Mouse (Mus musculus): ENCODE results near the gene C2cd3. TPM values are rescaled to one million over a fixed set of nuclear protein-coding genes. Genes with fewer than 3 reads are reported as not detected.
"Not testable (repeated sequence)": the region's sequence is repeated elsewhere in the genome, so short reads cannot be mapped to it uniquely, and the experiment has no call there.

Gene C2cd3
- polyA plus RNA-seq, 1 experiment from 2014 or later = 8.7 TPM

DNA sequence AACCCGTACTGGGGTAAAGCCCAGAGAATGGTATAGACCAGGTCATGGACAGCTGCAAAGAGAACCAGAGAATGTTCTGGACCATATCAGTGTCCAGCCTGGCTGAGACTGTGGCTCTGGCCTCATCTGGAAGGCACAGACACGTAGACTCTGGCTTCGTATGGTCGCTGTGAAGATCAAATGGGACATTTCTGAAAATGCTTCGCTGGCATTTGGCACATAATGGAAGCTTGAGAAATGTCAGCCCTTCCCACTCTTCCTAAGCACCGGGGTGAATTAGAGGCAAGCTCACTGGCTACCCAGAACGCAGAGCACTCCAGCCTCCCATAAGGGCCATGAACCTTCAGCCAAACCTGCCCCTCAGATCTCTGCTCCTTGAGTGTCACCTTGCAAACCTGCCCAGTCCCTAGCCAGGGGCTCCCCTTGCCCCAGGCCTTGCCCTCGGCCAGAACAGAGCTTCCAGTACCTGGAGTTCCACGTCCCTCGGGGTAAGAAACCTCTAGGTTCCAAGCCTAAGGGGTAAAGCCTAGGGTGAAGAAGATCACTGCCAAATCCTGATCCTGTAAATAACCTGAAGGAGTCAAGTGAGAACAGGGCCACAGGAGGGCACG is 98.9 kb downstream of the C2cd3 start:
- Histone ChIP-seq H3K4me2 (no peak overlapping the region), H3K4me3 (replicated peaks) (no peak overlapping the region), H3K27ac (replicated peaks) (peak overlapping the region; percentile 100), H3K9me3 (replicated peaks) (no peaks in the 10 kb centered on the region), H3K27me3 (no peaks in the 10 kb centered on the region), H3K36me3 (replicated peaks) (peaks cover 22% of the 10 kb centered on the region; the same call in 1 of the 2 replicates), H3K9ac (no peak overlapping the region), H3K4me1 (replicated peaks) (peaks cover 57% of the 10 kb centered on the region)
- ATAC-seq (ENCODE audit: insufficient read depth) = no peak
- WGBS (ENCODE audit: insufficient replicate concordance) = 87% methylated on average over 11 of the region's 11 CpGs

DNA sequence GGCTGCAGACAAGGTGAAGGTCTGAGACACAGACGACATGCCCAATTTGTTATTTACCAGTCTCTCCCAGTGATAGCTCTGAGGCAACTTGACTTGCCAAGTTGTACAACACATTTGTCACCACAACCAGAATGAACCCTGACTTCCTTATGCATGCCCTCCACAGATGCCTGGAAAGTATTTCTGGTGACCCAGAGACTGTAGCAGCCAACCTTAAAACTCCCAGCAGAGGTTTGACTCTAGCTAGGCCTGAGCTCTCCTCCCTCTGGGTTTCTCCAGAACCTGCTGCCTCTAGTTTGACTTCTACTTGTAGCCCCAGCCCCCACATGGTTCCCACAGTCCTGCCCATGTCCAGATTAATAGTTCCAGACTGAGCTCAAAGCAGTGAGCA is 99.4 kb downstream of the C2cd3 start:
- no peak overlapping the region for H3K4me3 ChIP-seq (replicated peaks)
- no peaks in the 10 kb centered on the region for H3K27me3 ChIP-seq
- H3K9me3 ChIP-seq (replicated peaks) = no peaks in the 10 kb centered on the region
- peaks cover 52% of the 10 kb centered on the region for H3K4me1 ChIP-seq (replicated peaks)
- no peak for ATAC-seq (ENCODE audit: insufficient read depth)
- no peak overlapping the region for H3K4me2 ChIP-seq
- no peak overlapping the region for H3K9ac ChIP-seq
- 90% methylated on average over 1 of the region's 1 CpGs for WGBS (ENCODE audit: insufficient replicate concordance)
- peak overlapping the region; percentile 100 for H3K27ac ChIP-seq (replicated peaks)
- H3K36me3 ChIP-seq (replicated peaks) = peaks cover 20% of the 10 kb centered on the region; the same call in 1 of the 2 replicates

DNA sequence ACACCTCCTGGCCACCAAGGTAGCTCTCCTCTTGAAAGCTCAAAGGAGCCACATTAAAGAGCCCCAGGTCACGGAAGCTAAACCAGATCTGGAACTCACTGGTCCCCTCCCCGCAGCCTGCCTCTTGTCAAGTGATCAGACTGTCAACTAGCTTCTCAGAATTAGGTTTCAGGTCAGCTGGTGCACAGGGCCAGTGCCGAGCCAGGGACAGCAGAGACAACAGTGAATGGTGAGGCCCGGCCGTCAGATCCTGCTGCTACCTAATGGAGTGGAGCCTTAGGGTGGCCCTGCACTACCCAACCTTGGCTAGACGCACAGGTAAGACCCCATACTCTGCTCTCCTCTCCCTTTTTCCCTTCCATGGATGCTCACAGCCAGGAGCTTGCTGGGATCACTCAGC is 100.7 kb downstream of the C2cd3 start, which contains the start of gene Ucp3:
Gene Ucp3 (plus strand): TSS at position 214 of the 400 bp plus-strand sequence.
- H3K4me2 ChIP-seq = no peak within 1 kb of the TSS
- H3K36me3 ChIP-seq (replicated peaks) = peaks cover 20% of the 10 kb centered on the region; the same call in 1 of the 2 replicates
- H3K4me1 ChIP-seq (replicated peaks) = peaks cover 39% of the 10 kb centered on the region
- no peak within 1 kb of the TSS for H3K4me3 ChIP-seq (replicated peaks)
- 82% methylated on average over 6 of the region's 6 CpGs for WGBS (ENCODE audit: insufficient replicate concordance)
- no peaks in the 10 kb centered on the region for H3K9me3 ChIP-seq (replicated peaks)
- no peak within 1 kb of the TSS for H3K9ac ChIP-seq
- H3K27me3 ChIP-seq = no peaks in the 10 kb centered on the region
- no peak for ATAC-seq (ENCODE audit: insufficient read depth)
- H3K27ac ChIP-seq (replicated peaks) = 0 out of 2 replicates have a peak within 1 kb of the TSS, but pooled peaks have one; percentile 100

DNA sequence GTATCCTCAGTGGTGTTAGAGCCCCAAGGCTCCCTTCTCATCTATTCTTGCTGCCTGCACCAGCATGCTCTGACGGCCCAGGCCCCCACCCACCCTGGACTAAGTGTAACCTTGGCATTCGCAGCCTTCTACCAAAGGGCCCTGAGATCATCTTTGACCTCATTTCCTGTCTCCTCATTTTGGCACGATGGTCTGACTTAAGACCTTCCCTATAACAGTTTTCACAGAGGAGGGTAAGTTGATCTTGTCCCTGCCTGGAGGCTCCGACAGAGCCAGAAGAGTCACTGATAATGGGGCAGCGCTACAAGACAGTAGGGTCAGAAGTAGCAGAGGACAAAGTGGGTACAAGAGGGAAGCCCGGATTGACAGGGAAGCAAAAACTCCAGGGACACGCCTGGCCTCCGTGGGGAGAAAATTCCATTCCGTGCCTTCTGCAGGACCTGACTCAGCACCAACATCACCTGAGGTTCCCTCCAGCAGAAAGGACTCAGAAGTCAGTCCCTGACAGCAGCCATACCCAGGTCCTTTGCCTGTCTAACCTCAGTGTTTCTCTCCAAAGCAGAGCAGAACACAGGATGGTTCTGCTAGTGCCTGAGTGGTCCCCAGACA is 101.9 kb downstream of the C2cd3 start:
- Histone ChIP-seq H3K9ac (no peak overlapping the region), H3K27ac (replicated peaks) (no peak overlapping the region), H3K36me3 (replicated peaks) (peaks cover 16% of the 10 kb centered on the region; the same call in 1 of the 2 replicates), H3K9me3 (replicated peaks) (no peaks in the 10 kb centered on the region), H3K4me1 (replicated peaks) (peaks cover 28% of the 10 kb centered on the region), H3K4me2 (no peak overlapping the region), H3K4me3 (replicated peaks) (no peak overlapping the region), H3K27me3 (no peaks in the 10 kb centered on the region)
- 74% methylated on average over 9 of the region's 9 CpGs for WGBS (ENCODE audit: insufficient replicate concordance)
- ATAC-seq (ENCODE audit: insufficient read depth) = no peak

DNA sequence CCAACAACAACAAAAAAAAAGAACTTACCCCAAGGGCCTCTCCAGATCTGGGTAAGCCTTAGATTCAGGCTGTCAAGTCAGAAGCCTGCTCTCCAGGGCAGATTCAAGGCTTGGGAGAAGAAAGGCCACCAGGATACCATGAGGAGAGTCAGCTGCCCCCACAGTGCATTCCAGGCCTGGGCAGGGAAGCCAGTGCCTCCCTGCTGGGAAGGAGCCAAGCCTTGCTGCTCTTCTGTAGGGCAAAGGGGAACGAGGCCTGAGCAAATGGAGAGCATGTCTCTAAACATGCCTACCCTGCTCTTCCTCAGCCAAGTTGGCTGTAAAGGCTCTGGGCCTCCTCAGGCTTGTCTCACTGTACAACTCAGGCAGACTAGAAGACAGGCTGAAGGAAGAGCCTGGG is 102.6 kb downstream of the C2cd3 start:
- H3K9ac ChIP-seq = no peak overlapping the region
- H3K27ac ChIP-seq (replicated peaks) = peak overlapping the region; percentile 48
- no peaks in the 10 kb centered on the region for H3K27me3 ChIP-seq
- peaks cover 9% of the 10 kb centered on the region; the same call in 1 of the 2 replicates for H3K36me3 ChIP-seq (replicated peaks)
- H3K4me2 ChIP-seq = no peak overlapping the region
- WGBS (ENCODE audit: insufficient replicate concordance) = 71% methylated on average over 1 of the region's 1 CpGs
- ATAC-seq (ENCODE audit: insufficient read depth) = no peak
- H3K4me1 ChIP-seq (replicated peaks) = peaks cover 26% of the 10 kb centered on the region
- no peak overlapping the region for H3K4me3 ChIP-seq (replicated peaks)
- H3K9me3 ChIP-seq (replicated peaks) = no peaks in the 10 kb centered on the region

DNA sequence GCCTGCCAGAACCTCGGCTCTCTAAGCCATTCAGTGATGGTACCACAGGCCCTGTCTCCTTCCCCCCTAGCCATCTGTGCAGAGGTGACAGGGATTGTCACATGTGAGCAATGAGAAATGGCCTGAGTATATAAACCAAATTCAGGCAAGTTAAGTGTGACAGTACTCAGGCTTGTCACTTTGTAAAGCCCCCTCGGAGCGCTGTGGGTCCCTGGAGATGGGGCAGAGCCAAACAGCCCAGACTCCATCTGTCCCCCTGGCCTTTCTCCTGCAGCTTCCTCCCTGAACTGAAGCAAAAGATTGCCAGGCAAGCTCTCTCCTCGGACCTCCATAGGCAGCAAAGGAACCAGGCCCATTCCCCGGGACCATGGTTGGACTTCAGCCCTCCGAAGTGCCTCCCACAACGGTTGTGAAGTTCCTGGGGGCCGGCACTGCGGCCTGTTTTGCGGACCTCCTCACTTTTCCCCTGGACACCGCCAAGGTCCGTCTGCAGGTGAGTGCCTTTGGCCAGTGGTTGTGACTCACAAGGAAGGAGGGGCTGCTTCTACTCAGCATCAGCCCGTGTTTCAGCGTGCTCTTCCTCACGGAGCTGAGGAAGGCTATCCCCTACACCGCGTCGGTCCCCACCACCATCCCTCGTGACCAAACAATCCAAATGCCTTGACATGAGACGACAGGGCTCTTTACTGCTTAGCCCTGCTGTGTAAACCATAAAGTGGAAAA is 107.2 kb downstream of the C2cd3 start:
- no peak overlapping the region for H3K9ac ChIP-seq
- no peak overlapping the region for H3K4me2 ChIP-seq
- no peak overlapping the region for H3K4me3 ChIP-seq (replicated peaks)
- H3K27me3 ChIP-seq = no peaks in the 10 kb centered on the region
- no peak for ATAC-seq (ENCODE audit: insufficient read depth)
- WGBS (ENCODE audit: insufficient replicate concordance) = 75% methylated on average over 20 of the region's 20 CpGs
- no peaks in the 10 kb centered on the region for H3K36me3 ChIP-seq (replicated peaks)
- H3K4me1 ChIP-seq (replicated peaks) = peaks cover 34% of the 10 kb centered on the region
- H3K27ac ChIP-seq (replicated peaks) = no peak overlapping the region
- no peaks in the 10 kb centered on the region for H3K9me3 ChIP-seq (replicated peaks)

DNA sequence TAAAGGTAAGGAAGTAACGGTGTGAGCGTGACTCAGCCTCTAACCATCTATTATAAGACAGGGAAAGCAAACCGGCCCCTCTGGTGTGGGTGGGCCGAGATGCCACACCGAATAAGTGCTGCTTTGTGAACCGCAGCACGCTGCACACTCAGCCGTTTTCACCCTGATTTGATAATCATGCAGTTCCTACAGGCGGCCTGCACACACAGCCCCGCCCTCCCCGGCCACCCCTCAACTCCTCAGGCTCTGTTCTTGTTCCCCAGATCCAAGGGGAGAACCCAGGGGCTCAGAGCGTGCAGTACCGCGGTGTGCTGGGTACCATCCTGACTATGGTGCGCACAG is 107.8 kb downstream of the C2cd3 start:
- Histone ChIP-seq H3K36me3 (replicated peaks) (no peaks in the 10 kb centered on the region), H3K9me3 (replicated peaks) (no peaks in the 10 kb centered on the region), H3K27me3 (no peaks in the 10 kb centered on the region), H3K4me1 (replicated peaks) (peaks cover 35% of the 10 kb centered on the region), H3K4me2 (no peak overlapping the region), H3K27ac (replicated peaks) (no peak overlapping the region), H3K4me3 (replicated peaks) (no peak overlapping the region), H3K9ac (no peak overlapping the region)
- no peak for ATAC-seq (ENCODE audit: insufficient read depth)
- 54% methylated on average over 15 of the region's 15 CpGs for WGBS (ENCODE audit: insufficient replicate concordance)

DNA sequence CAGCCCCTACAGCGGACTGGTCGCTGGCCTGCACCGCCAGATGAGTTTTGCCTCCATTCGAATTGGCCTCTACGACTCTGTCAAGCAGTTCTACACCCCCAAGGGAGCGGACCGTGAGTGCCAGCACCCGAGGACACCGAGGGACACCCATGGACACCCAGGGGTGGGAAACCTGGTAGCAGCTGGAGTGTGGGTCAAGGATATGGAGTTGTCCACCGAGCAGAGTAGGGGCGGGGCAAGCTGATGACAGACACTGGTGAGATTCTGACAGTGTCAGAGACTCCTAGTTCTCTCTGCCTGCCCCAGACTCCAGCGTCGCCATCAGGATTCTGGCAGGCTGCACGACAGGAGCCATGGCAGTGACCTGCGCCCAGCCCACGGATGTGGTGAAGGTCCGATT is 108.1 kb downstream of the C2cd3 start:
- H3K4me2 ChIP-seq = no peak overlapping the region

DNA sequence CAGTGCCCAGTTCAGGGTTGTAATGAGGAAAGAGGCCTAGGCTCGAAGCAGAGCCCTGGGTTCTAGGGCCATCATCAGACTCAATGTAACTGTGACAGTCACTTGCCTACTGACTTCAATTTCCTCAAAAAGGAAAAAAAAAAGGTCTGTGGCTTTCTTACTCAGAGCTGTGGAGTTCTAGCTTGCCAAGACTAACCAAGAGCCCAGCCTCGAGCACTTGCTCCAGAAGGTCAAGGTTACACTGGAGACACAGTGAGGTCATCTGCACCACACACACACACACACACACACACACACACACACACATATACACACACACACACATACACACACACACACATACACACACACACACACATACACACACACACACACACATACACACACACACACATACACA is 110.0 kb downstream of the C2cd3 start:
- H3K4me3 ChIP-seq (replicated peaks); H3K36me3 ChIP-seq (replicated peaks); ATAC-seq (ENCODE audit: insufficient read depth); H3K27me3 ChIP-seq; H3K9ac ChIP-seq; H3K9me3 ChIP-seq (replicated peaks); H3K4me2 ChIP-seq: not testable (repeated sequence)
- peaks cover 43% of the 10 kb centered on the region for H3K4me1 ChIP-seq (replicated peaks)
- 0 out of 2 replicates have a peak overlapping the region, but pooled peaks have one; percentile 24 for H3K27ac ChIP-seq (replicated peaks)
- 77% methylated on average over 2 of the region's 2 CpGs for WGBS (ENCODE audit: insufficient replicate concordance)

More for the DNA sequence above, 108.1 kb downstream of the C2cd3 start:
- Histone ChIP-seq H3K9me3 (replicated peaks) (no peaks in the 10 kb centered on the region), H3K4me3 (replicated peaks) (no peak overlapping the region), H3K9ac (no peak overlapping the region), H3K27ac (replicated peaks) (no peak overlapping the region), H3K36me3 (replicated peaks) (no peaks in the 10 kb centered on the region), H3K4me1 (replicated peaks) (peaks cover 37% of the 10 kb centered on the region), H3K27me3 (no peaks in the 10 kb centered on the region)
- no peak for ATAC-seq (ENCODE audit: insufficient read depth)
- 76% methylated on average over 17 of the region's 17 CpGs for WGBS (ENCODE audit: insufficient replicate concordance)

DNA sequence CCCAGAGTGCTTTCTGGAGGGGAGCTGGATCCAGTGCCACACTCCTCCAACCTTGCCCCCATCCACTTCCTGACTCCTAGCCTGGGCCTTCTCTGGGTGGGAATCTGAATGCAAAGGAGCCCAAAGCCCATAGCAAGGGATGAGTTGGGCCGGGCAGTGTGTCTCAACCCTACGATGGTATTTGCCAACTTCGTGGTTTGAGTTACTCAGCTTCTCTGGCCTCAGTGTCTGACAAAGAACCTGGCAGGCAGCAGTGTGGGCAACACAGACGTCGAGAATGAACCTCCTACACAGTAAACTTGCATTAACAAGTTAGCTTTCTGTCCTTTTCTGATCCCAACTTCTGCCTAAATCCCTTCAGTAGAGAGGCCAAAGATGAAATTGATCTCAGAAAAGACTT is 112.5 kb downstream of the C2cd3 start:
- ATAC-seq (ENCODE audit: insufficient read depth) = no peak
- Histone ChIP-seq H3K36me3 (replicated peaks) (no peaks in the 10 kb centered on the region), H3K4me2 (no peak overlapping the region), H3K9me3 (replicated peaks) (no peaks in the 10 kb centered on the region), H3K27ac (replicated peaks) (peak overlapping the region; percentile 24; the same call in 1 of the 2 replicates), H3K27me3 (no peaks in the 10 kb centered on the region), H3K4me3 (replicated peaks) (no peak overlapping the region), H3K4me1 (replicated peaks) (peaks cover 44% of the 10 kb centered on the region), H3K9ac (no peak overlapping the region)
- WGBS (ENCODE audit: insufficient replicate concordance) = 59% methylated on average over 5 of the region's 5 CpGs

DNA sequence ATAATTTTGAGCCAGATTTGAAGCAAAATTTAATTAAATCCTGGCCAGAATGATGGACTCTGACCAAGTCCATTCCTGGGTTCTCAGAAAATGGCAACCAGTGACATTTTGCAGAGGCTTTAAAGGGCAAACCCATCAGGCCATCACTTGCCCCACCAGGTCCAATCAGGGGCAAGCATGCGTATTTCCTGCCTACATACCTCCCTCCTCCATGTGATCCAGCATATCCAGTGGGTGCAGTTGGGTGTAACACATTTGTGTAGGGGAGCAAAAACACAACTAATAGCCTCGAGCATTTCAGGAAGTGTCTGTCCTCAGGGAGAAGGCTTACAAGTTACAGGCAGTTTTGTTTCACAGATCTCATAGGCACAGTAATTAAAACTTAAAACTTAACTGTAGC is 115.3 kb downstream of the C2cd3 start:
- no peak for ATAC-seq (ENCODE audit: insufficient read depth)
- H3K27ac ChIP-seq (replicated peaks) = no peak overlapping the region
- no peaks in the 10 kb centered on the region for H3K27me3 ChIP-seq
- H3K9me3 ChIP-seq (replicated peaks) = no peaks in the 10 kb centered on the region
- H3K4me2 ChIP-seq = no peak overlapping the region
- no peaks in the 10 kb centered on the region for H3K36me3 ChIP-seq (replicated peaks)
- 51% methylated on average over 2 of the region's 2 CpGs for whole genome bisulfite sequencing (ENCODE audit: insufficient replicate concordance)
- no peak overlapping the region for H3K9ac ChIP-seq
- peaks cover 40% of the 10 kb centered on the region for H3K4me1 ChIP-seq (replicated peaks)
- no peak overlapping the region for H3K4me3 ChIP-seq (replicated peaks)

Data from liver, embryonic 15.5 days (tissue).